Mouse (Mus musculus) hindbrain, embryonic 11.5 days (tissue): ENCODE measurements around the gene Pex3. TPM values are rescaled to one million over a fixed set of nuclear protein-coding genes. Genes with fewer than 3 reads are reported as not detected.

Experiments used
- ATAC-seq: fragments of 200-750 bp; cut with Nextera tagmentation; 2 replicates; pipeline ENCODE4 v1.8.0; 2017; ENCODE audit warnings: mild to moderate bottlenecking, moderate TSS enrichment, moderate library complexity; ENCODE audit not compliant: low FRiP score
- DNase-seq: peaks from one replicate; pipeline ENCODE4 v3.0.0-alpha.2; 2015; ENCODE audit warnings: low spot score
- H3K27ac ChIP-seq: fragments of 300-500 bp; sonication (generic); 2 replicates; pipeline ENCODE4 v1.5.1; 2014; ENCODE audit warnings: mild to moderate bottlenecking, low read depth, low read length
- H3K27me3 ChIP-seq: fragments of 300-500 bp; sonication (generic); 2 replicates; pipeline ENCODE4 v1.6.1; 2014; ENCODE audit warnings: mild to moderate bottlenecking, low read length, moderate library complexity, mixed read lengths; ENCODE audit not compliant: control insufficient read depth, insufficient read depth
- H3K36me3 ChIP-seq: fragments of 300-500 bp; sonication (generic); 2 replicates; pipeline ENCODE4 v1.6.1; 2014; ENCODE audit warnings: mild to moderate bottlenecking, low read length, moderate library complexity, mixed read lengths; ENCODE audit not compliant: control insufficient read depth, insufficient read depth
- H3K4me1 ChIP-seq: fragments of 300-500 bp; sonication (generic); replicated peaks from 2 replicates; pipeline ENCODE4 v1.6.1; 2014; ENCODE audit warnings: low read length, mixed read lengths; ENCODE audit not compliant: control insufficient read depth, insufficient read depth
- H3K4me2 ChIP-seq: fragments of 300-500 bp; sonication (generic); replicated peaks from 2 replicates; pipeline ENCODE4 v1.6.1; 2014; ENCODE audit warnings: mild to moderate bottlenecking, low read depth, low read length
- H3K4me3 ChIP-seq: fragments of 300-500 bp; sonication (generic); 2 replicates; pipeline ENCODE4 v1.5.1; 2014; ENCODE audit warnings: low read depth, low read length
- H3K9ac ChIP-seq: fragments of 300-500 bp; sonication (generic); 2 replicates; pipeline ENCODE4 v1.6.1; 2014; ENCODE audit warnings: low read depth, low read length
- H3K9me3 ChIP-seq: fragments of 300-500 bp; sonication (generic); 2 replicates; pipeline ENCODE4 v1.6.1; 2016; ENCODE audit warnings: low read length; ENCODE audit not compliant: control insufficient read depth
- WGBS: fragments of 180-500 bp; shearing (Covaris S2); extraction: QIAGEN DNeasy Blood & Tissue Kit; methylation state at CpG from one replicate; pipeline ENCODE4 v1.1.7; 2014; 5-methylcytosine and 5-hydroxymethylcytosine counted together
- polyA plus RNA-seq: library from polyadenylated mRNA; unstranded; fragments of >200 nt; fragmentation: Nextera tagmentation; extraction: Ambion mirVana; gene quantifications from 2 replicates; pipeline ENCODE4 v1.2.1, GENCODE M21; 2014

Pex3 gene
- polyA plus RNA-seq, 1 experiment from 2014 or later, result 24.4 TPM

DNA sequence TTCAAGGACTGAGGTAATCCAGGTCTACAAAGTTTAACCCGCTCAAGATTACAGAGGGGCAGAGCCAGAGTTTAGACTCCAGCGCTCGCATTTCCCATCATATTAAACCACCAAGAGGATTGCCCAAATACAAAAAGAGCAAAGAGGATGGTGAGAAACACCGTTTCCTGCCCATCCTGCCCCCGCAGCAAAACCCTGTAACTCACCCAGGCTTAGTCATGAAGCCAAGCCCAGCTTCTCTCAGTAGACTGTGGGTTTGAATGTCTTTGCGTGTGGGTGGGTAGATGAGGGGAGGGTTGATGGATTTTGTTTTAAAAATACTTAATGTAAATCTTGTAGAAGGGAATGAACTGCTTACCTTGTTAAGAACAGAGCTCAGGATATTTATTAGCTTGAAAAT, 19.5 kb upstream of the Pex3 start:
- H3K36me3 ChIP-seq, result no peaks in the 10 kb centered on the region
- ATAC-seq (no peak), DNase-seq (no peak)
- no peak overlapping the region for H3K4me2 ChIP-seq
- WGBS, result 88% methylated on average over 6 of the region's 6 CpGs
- H3K9me3 ChIP-seq, result no peaks in the 10 kb centered on the region
- no peaks in the 10 kb centered on the region for H3K27me3 ChIP-seq
- H3K4me3 ChIP-seq, result no peak overlapping the region
- no peak overlapping the region for H3K9ac ChIP-seq
- no peak overlapping the region for H3K27ac ChIP-seq
- H3K4me1 ChIP-seq, result no peaks in the 10 kb centered on the region

DNA sequence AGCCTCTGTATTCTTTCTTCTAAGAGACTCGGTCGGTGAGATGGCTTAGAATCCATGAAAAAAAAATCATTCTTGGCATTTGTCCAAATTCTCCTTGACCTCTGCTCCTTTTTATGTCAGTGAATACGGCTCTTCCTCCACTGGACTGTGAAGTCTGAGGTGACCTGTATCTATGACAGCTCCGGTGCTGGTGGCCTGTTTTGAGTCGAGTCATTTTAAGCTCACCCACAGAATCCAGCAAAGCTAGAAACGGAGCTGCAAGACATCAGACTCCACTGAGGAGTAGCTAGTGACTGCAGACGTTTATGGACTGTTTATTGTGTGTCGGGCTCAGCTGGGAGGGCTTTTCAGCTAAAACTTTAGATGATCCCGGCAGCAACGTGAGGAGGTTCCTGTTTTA, 19.1 kb upstream of the Pex3 start:
- H3K27ac ChIP-seq, result no peak overlapping the region
- no peaks in the 10 kb centered on the region for H3K9me3 ChIP-seq
- no peaks in the 10 kb centered on the region for H3K27me3 ChIP-seq
- no peaks in the 10 kb centered on the region for H3K36me3 ChIP-seq
- ATAC-seq (no peak), DNase-seq (no peak)
- no peak overlapping the region for H3K9ac ChIP-seq
- no peaks in the 10 kb centered on the region for H3K4me1 ChIP-seq
- no peak overlapping the region for H3K4me2 ChIP-seq
- H3K4me3 ChIP-seq, result no peak overlapping the region
- 71% methylated on average over 10 of the region's 10 CpGs for WGBS

DNA sequence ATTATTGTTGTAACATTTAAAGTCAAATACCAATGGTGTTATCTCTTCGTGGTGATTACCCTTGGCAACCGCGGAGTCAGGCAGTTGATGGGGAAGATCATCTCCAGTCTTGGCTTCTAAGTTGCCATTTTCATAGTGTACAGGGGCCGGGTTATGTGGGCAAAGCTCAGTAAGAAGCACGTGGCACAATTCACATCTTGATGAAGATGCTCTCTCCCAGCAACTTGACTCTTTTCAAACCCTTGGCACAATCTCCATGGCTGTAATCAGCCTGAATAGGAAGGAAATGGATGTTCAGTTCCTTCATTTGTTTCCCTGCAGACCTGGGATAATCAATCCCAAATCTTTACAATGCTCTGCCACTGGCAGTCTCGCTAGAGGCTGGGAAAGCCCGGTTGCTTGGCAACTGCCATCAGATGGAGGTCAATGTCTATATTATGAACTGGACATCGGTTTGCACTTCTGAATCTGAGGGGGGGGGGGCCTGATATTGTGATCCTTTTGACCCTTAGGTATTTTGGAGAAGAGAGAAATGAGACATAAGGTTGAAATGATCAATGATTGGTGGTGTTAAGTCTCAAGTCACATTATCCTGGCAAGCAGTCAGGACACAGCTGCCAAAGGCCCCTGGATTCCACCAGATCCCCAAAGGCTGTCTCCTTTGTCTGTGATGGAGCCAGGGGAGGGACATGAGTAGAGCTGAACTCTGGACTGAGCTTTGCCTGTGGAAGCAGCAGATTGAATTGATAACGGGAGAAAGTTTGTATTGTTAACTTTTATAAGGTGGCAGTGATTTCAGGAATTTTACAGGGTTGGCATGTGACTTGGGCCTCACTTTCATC, 18.0 kb upstream of the Pex3 start:
- DNase-seq (peak; percentile 27), ATAC-seq (peak; percentile 63)
- Histone ChIP-seq H3K4me1 (no peaks in the 10 kb centered on the region), H3K9me3 (no peaks in the 10 kb centered on the region), H3K27me3 (no peaks in the 10 kb centered on the region), H3K27ac (no peak overlapping the region), H3K9ac (no peak overlapping the region), H3K36me3 (no peaks in the 10 kb centered on the region), H3K4me3 (no peak overlapping the region), H3K4me2 (no peak overlapping the region)
- 54% methylated on average over 9 of the region's 9 CpGs for WGBS

DNA sequence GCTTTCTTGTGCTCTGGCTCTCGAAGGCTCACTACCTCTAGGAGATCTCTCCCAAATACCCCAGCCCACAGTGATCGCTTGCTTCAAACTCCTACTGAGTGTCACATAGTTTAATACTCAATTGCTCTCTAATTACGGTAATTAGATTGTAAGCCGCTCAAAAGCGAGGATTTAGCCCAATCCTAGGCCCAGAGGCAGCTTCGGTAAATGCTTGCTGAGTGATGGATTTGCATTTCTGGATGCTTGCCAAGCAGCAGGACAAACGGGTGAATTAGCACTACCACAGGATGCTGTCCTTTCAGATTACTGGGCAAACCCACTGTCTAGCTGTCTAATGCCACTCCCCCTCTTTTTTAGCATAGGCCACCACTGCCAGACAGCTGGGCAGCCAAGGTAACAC, 16.9 kb upstream of the Pex3 start:
- no peak overlapping the region for H3K4me3 ChIP-seq
- H3K36me3 ChIP-seq, result no peaks in the 10 kb centered on the region
- H3K9ac ChIP-seq, result no peak overlapping the region
- peak; percentile 30 for DNase-seq
- H3K4me1 ChIP-seq, result no peaks in the 10 kb centered on the region
- no peak overlapping the region for H3K27ac ChIP-seq
- H3K4me2 ChIP-seq, result no peak overlapping the region
- H3K9me3 ChIP-seq, result no peaks in the 10 kb centered on the region
- 64% methylated on average over 7 of the region's 7 CpGs for WGBS
- ATAC-seq, result peak; percentile 36
- H3K27me3 ChIP-seq, result no peaks in the 10 kb centered on the region

DNA sequence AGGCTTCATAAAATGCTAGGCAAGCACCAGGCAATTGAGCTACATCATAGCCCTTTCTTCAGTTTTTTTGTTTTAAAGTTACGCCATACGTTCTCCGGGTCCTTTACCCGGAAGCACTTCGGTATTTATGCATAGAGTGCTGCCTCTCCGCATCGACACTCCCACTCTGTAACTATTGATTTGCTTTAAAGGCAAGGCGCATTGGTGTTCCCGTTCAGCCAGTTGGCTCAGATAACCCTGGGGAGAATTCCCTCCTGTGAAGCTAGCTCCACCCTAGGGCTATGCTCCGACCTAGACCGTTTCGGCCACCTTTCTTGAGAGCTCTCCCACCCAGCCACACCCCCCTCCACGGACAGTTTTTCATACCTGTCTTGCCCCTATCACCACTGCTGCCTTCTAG, 13.5 kb upstream of the Pex3 start:
- no peak for ATAC-seq
- H3K4me3 ChIP-seq, result no peak overlapping the region
- H3K9me3 ChIP-seq, result no peaks in the 10 kb centered on the region
- DNase-seq, result no peak
- H3K27me3 ChIP-seq, result no peaks in the 10 kb centered on the region
- H3K9ac ChIP-seq, result no peak overlapping the region
- no peaks in the 10 kb centered on the region for H3K36me3 ChIP-seq
- 76% methylated on average over 13 of the region's 13 CpGs for WGBS
- no peak overlapping the region for H3K27ac ChIP-seq
- no peak overlapping the region for H3K4me2 ChIP-seq
- no peaks in the 10 kb centered on the region for H3K4me1 ChIP-seq

DNA sequence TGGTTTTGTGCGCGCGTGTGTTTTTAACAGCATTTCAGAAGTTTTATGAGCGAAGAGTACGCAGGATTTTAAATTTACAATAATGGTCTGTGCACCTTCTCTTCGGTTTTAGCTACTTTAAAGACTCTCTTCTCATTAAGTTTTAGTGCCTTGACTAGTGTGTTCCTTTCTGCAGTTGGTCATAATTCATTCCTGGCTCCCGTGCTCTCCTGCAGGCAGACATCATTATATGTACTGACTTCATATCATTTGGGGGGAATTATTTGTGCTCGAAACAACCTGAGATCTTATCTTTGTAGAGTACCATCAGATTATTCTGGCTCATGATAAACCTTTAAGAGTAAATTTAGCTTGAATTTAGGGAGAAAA, 12.1 kb upstream of the Pex3 start:
- Histone ChIP-seq H3K4me1 (no peaks in the 10 kb centered on the region), H3K4me3 (no peak overlapping the region), H3K36me3 (no peaks in the 10 kb centered on the region), H3K4me2 (no peak overlapping the region), H3K9me3 (no peaks in the 10 kb centered on the region), H3K27ac (no peak overlapping the region), H3K27me3 (no peaks in the 10 kb centered on the region), H3K9ac (no peak overlapping the region)
- DNase-seq (no peak), ATAC-seq (no peak)
- WGBS, result 71% methylated on average over 8 of the region's 8 CpGs

DNA sequence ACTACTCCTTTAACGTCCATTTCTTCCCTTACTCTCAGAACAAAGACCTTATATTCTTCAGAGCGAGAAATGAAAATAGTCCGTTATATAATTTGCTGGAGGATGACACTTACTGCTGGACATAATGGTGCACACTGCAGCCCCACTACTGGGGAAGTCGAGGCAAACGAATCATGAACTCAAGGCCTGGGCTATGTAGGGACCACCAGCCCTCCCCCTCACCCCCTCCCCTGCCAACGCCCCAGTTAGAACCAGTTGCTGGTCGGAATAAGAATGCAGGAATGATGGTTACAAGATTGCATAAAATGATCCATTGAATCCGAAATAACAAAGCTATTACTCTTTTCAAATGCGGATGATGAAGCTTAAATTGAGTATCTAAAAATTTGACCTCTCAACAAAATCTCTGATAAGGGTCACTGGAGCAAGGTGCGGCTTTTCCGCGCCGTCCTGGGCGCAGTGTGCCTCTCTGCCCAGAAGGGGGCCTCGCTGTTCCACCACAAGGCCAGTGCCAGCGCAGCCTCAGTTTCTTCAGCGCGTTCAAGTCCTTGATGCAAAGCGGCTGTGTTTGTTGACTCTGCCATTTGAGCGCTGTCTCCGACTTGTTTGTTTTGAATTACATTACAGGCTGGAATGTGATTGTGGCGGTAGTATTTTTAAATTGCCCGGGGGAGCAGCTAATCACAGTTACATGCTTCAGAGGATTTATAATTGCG, 11.6 kb upstream of the Pex3 start:
- H3K27me3 ChIP-seq, result no peaks in the 10 kb centered on the region
- H3K9me3 ChIP-seq, result no peaks in the 10 kb centered on the region
- H3K36me3 ChIP-seq, result no peaks in the 10 kb centered on the region
- no peak overlapping the region for H3K27ac ChIP-seq
- DNase-seq, result peak; percentile 81
- H3K4me2 ChIP-seq, result no peak overlapping the region
- H3K4me3 ChIP-seq, result no peak overlapping the region
- no peaks in the 10 kb centered on the region for H3K4me1 ChIP-seq
- WGBS, result 27% methylated on average over 24 of the region's 24 CpGs
- no peak overlapping the region for H3K9ac ChIP-seq
- peak; percentile 78 for ATAC-seq

DNA sequence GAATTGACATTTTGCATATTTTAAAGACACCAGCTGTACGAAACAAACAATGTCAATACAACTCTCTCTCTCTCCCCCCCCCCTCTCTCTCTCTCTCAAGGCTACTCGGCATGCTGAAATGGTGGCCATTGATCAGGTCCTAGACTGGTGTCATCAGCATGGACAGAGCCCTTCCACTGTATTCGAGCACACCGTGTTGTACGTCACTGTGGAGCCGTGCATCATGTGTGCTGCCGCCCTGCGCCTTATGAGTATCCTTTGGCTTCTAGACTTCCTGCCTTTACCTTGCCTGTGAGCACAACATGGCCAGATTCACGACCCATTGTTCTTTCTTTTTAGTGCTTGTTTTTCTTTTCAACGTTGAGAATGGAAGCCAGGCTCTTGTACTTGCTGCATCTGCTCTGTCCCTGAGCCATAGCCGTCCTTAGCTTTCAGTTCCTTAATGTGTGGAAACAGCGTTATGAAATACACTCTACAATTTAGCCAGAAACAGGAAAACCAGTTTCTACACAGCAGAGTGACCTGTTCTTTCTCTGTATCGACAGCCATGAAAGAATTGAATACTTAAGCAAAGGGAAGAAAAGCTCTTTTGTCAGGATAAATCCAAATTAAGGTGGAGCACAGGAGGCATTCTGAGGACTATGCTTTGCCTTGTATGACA, 7.2 kb upstream of the Pex3 start:
- H3K36me3 ChIP-seq, result no peaks in the 10 kb centered on the region
- H3K27me3 ChIP-seq, result no peaks in the 10 kb centered on the region
- H3K4me3 ChIP-seq, result no peak overlapping the region
- no peak for ATAC-seq
- H3K4me2 ChIP-seq, result no peak overlapping the region
- no peak for DNase-seq
- H3K9me3 ChIP-seq, result no peaks in the 10 kb centered on the region
- no peak overlapping the region for H3K9ac ChIP-seq
- 95% methylated on average over 13 of the region's 13 CpGs for WGBS
- H3K4me1 ChIP-seq, result no peaks in the 10 kb centered on the region
- no peak overlapping the region for H3K27ac ChIP-seq
